Mouse (Mus musculus): ENCODE results near the gene Vmn2r113.
"Not testable (repeated sequence)": the region's sequence is repeated elsewhere in the genome, so short reads cannot be mapped to it uniquely, and the experiment has no call there.

The Vmn2r113 gene

DNA sequence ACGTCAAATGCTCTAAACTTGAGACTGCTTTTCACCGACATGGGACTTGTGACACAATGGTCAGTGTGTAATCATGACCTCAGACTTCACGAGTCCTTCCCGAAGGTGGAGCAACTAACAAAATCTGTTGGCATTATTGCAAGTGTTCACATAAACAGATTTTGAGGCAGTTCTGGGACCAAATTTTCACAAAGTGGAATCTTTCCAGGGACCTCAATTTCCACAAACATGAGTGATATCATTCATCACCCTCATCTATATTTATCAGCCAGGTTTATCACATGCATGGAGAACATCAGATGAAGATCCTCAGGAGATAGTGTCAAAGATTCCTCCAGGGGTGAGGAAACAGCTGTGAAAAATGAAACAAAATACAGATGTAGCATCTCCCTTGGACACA is at the start of gene Vmn2r113:
Gene Vmn2r113 (plus strand): TSS at position 301 of the 400 bp plus-strand sequence.
- DNase-seq (ENCODE audit: low read depth, low spot score): not testable (repeated sequence)
